Mouse (Mus musculus): ENCODE data around the gene Pknox2. TPM values are rescaled to one million over a fixed set of nuclear protein-coding genes. Genes with fewer than 3 reads are reported as not detected.
A peak's percentile ranks its signal among the peaks of the same experiment; 100 is the strongest.

The Pknox2 gene
- 7.2 and 8.0 TPM in 2 replicates for polyA plus RNA-seq (2015; fragmentation: Nextera tagmentation; extraction: Ambion mirVana)

DNA sequence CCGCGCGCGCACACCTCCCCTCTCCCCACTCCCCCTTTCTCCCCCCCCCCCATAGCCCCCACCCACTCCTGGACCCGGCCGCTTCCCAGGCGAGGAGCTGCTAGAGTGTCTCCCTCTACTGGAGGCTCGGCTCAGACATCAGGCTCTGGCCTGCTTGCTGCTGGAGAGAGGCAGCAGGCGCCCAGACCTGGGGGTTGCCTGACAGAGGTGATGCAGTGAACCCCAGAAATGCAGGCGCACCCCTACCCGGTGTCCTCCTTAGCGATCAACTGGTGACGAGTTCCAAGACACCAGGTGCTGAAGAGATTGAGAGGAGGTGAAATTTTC is at the start of gene Pknox2:
Pknox2 (minus strand) TSS at position 49 of the 327 bp plus-strand sequence.
- Histone ChIP-seq H3K27ac (ENCODE audit: low read length) (peak within 1 kb of the TSS; percentile 97), H3K9me3 (ENCODE audit: control insufficient read depth, low read length) (no peaks in the 10 kb centered on the region), H3K9ac (ENCODE audit: low read depth, low read length) (peak within 1 kb of the TSS; percentile 87), H3K4me3 (ENCODE audit: low read length) (peak within 1 kb of the TSS; percentile 77), H3K4me2 (ENCODE audit: low read depth, low read length) (peak within 1 kb of the TSS; percentile 95), H3K4me1 (ENCODE audit: control insufficient read depth, insufficient read depth, low read length) (peaks cover 21% of the 10 kb centered on the region; the same call in 1 of the 2 replicates), H3K27me3 (replicated peaks; ENCODE audit: control insufficient read depth, insufficient read depth, low read length) (peaks cover 11% of the 10 kb centered on the region; the same call in 1 of the 2 replicates), H3K36me3 (ENCODE audit: control insufficient read depth, insufficient read depth, low read length) (no peaks in the 10 kb centered on the region)
- WGBS: 3% methylated on average over 7 of the region's 13 CpGs
- peak; percentile 82 for ATAC-seq

- H3K36me3 ChIP-seq (ENCODE audit: control insufficient read depth, insufficient read depth, low read length): no peaks in the 10 kb centered on the region
- no peak overlapping the region for H3K9ac ChIP-seq (ENCODE audit: low read depth, low read length)
- ATAC-seq: no peak
- H3K4me1 ChIP-seq (ENCODE audit: control insufficient read depth, insufficient read depth, low read length): no peaks in the 10 kb centered on the region
- no peak overlapping the region for H3K4me2 ChIP-seq (ENCODE audit: low read depth, low read length)
- H3K4me3 ChIP-seq (ENCODE audit: low read length): no peak overlapping the region
- no peaks in the 10 kb centered on the region for H3K9me3 ChIP-seq (ENCODE audit: control insufficient read depth, low read length)
- no peak overlapping the region for H3K27ac ChIP-seq (ENCODE audit: low read length)
- H3K27me3 ChIP-seq (replicated peaks; ENCODE audit: control insufficient read depth, insufficient read depth, low read length): no peaks in the 10 kb centered on the region
- WGBS: 88% methylated on average over 3 of the region's 3 CpGs
Observed at GRCm38 (mm10) chr9:37188024-37188423, 40.8 kb upstream of the Pknox2 start.

- no peaks in the 10 kb centered on the region for H3K27me3 ChIP-seq (replicated peaks; ENCODE audit: control insufficient read depth, insufficient read depth, low read length)
- H3K4me1 ChIP-seq (ENCODE audit: control insufficient read depth, insufficient read depth, low read length): no peaks in the 10 kb centered on the region
- no peaks in the 10 kb centered on the region for H3K36me3 ChIP-seq (ENCODE audit: control insufficient read depth, insufficient read depth, low read length)
- H3K4me3 ChIP-seq (ENCODE audit: low read length): no peak overlapping the region
- H3K4me2 ChIP-seq (ENCODE audit: low read depth, low read length): no peak overlapping the region
- WGBS: 85% methylated on average over 5 of the region's 5 CpGs
- no peak for ATAC-seq
- no peak overlapping the region for H3K27ac ChIP-seq (ENCODE audit: low read length)
- no peaks in the 10 kb centered on the region for H3K9me3 ChIP-seq (ENCODE audit: control insufficient read depth, low read length)
- H3K9ac ChIP-seq (ENCODE audit: low read depth, low read length): no peak overlapping the region
Observed at GRCm38 (mm10) chr9:37187407-37187806, 40.2 kb upstream of the Pknox2 start.

- H3K4me2 ChIP-seq (ENCODE audit: low read depth, low read length): no peak overlapping the region
- ATAC-seq: no peak
- no peaks in the 10 kb centered on the region for H3K4me1 ChIP-seq (ENCODE audit: control insufficient read depth, insufficient read depth, low read length)
- WGBS: 78% methylated on average over 2 of the region's 2 CpGs
- no peak overlapping the region for H3K4me3 ChIP-seq (ENCODE audit: low read length)
- no peaks in the 10 kb centered on the region for H3K36me3 ChIP-seq (ENCODE audit: control insufficient read depth, insufficient read depth, low read length)
- H3K9me3 ChIP-seq (ENCODE audit: control insufficient read depth, low read length): no peaks in the 10 kb centered on the region
- H3K9ac ChIP-seq (ENCODE audit: low read depth, low read length): no peak overlapping the region
- no peak overlapping the region for H3K27ac ChIP-seq (ENCODE audit: low read length)
- no peaks in the 10 kb centered on the region for H3K27me3 ChIP-seq (replicated peaks; ENCODE audit: control insufficient read depth, insufficient read depth, low read length)
Observed at GRCm38 (mm10) chr9:37183176-37183575, 36.0 kb upstream of the Pknox2 start.

GRCm38 (mm10) chr9:37181596-37181995 is 34.4 kb upstream of the Pknox2 start:
- Histone ChIP-seq H3K27me3 (replicated peaks; ENCODE audit: control insufficient read depth, insufficient read depth, low read length) (no peaks in the 10 kb centered on the region), H3K4me2 (ENCODE audit: low read depth, low read length) (no peak overlapping the region), H3K9me3 (ENCODE audit: control insufficient read depth, low read length) (no peaks in the 10 kb centered on the region), H3K36me3 (ENCODE audit: control insufficient read depth, insufficient read depth, low read length) (no peaks in the 10 kb centered on the region), H3K4me1 (ENCODE audit: control insufficient read depth, insufficient read depth, low read length) (no peaks in the 10 kb centered on the region), H3K9ac (ENCODE audit: low read depth, low read length) (no peak overlapping the region), H3K4me3 (ENCODE audit: low read length) (no peak overlapping the region), H3K27ac (ENCODE audit: low read length) (no peak overlapping the region)
- no peak for ATAC-seq
- WGBS: 76% methylated on average over 5 of the region's 5 CpGs

- WGBS: 89% methylated on average over 4 of the region's 4 CpGs
- ATAC-seq: no peak
Observed at GRCm38 (mm10) chr9:37179596-37179995, 32.4 kb upstream of the Pknox2 start.

DNA sequence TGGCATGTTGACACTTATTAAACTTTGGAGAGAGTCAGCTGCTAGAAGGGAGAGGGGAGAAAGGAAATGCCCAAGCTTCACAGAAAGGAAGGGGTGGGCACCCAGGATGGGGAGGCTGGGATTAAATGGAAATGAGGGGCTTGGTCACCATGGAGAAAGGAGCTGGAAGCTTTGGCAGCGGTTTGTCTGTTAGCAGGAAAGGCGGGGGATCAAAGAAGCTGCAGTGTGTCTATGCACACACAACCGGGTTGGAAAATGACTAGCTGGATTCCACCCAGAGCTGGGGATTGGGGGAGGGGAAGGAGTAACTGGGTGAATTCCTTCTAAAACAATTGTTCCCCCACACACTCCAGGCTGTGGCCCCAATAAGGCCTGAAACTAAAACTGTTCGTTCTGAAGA is 31.7 kb upstream of the Pknox2 start:
- no peak for ATAC-seq
- H3K27ac ChIP-seq (ENCODE audit: low read length): no peak overlapping the region
- H3K4me3 ChIP-seq (ENCODE audit: low read length): no peak overlapping the region
- no peaks in the 10 kb centered on the region for H3K27me3 ChIP-seq (replicated peaks; ENCODE audit: control insufficient read depth, insufficient read depth, low read length)
- H3K36me3 ChIP-seq (ENCODE audit: control insufficient read depth, insufficient read depth, low read length): no peaks in the 10 kb centered on the region
- no peaks in the 10 kb centered on the region for H3K9me3 ChIP-seq (ENCODE audit: control insufficient read depth, low read length)
- H3K4me2 ChIP-seq (ENCODE audit: low read depth, low read length): no peak overlapping the region
- H3K4me1 ChIP-seq (ENCODE audit: control insufficient read depth, insufficient read depth, low read length): no peaks in the 10 kb centered on the region
- 31% methylated on average over 4 of the region's 4 CpGs for WGBS
- H3K9ac ChIP-seq (ENCODE audit: low read depth, low read length): no peak overlapping the region

More at GRCm38 (mm10) chr9:37179596-37179995, 32.4 kb upstream of the Pknox2 start:
- H3K36me3 ChIP-seq (ENCODE audit: control insufficient read depth, insufficient read depth, low read length): no peaks in the 10 kb centered on the region
- no peak overlapping the region for H3K4me2 ChIP-seq (ENCODE audit: low read depth, low read length)
- no peaks in the 10 kb centered on the region for H3K9me3 ChIP-seq (ENCODE audit: control insufficient read depth, low read length)
- no peaks in the 10 kb centered on the region for H3K27me3 ChIP-seq (replicated peaks; ENCODE audit: control insufficient read depth, insufficient read depth, low read length)
- no peak overlapping the region for H3K9ac ChIP-seq (ENCODE audit: low read depth, low read length)
- no peak overlapping the region for H3K4me3 ChIP-seq (ENCODE audit: low read length)
- H3K27ac ChIP-seq (ENCODE audit: low read length): no peak overlapping the region
- no peaks in the 10 kb centered on the region for H3K4me1 ChIP-seq (ENCODE audit: control insufficient read depth, insufficient read depth, low read length)

DNA sequence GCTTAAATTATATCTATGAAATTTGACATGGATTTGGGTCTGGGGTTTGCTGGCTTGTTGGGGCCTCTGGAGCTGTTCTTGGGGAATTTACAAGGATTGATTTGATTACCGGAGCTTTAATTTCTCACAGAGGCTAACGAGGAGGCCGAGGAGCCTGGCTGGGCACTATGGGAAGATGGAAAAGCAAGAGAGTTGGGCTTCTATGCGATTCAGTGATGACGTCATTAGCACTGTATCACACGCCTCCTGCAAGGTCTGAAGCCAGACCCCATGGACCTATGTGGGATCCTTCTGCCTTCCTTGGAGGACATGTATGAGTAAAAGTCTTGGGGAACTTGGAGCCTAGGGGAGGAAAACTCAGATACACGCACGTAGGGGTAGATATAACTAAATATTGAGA is 30.3 kb upstream of the Pknox2 start:
- H3K27me3 ChIP-seq (replicated peaks; ENCODE audit: control insufficient read depth, insufficient read depth, low read length): no peaks in the 10 kb centered on the region
- 59% methylated on average over 8 of the region's 8 CpGs for WGBS
- H3K4me3 ChIP-seq (ENCODE audit: low read length): no peak overlapping the region
- H3K4me2 ChIP-seq (ENCODE audit: low read depth, low read length): no peak overlapping the region
- H3K27ac ChIP-seq (ENCODE audit: low read length): no peak overlapping the region
- H3K36me3 ChIP-seq (ENCODE audit: control insufficient read depth, insufficient read depth, low read length): no peaks in the 10 kb centered on the region
- H3K9ac ChIP-seq (ENCODE audit: low read depth, low read length): no peak overlapping the region
- no peak for ATAC-seq
- H3K9me3 ChIP-seq (ENCODE audit: control insufficient read depth, low read length): no peaks in the 10 kb centered on the region
- no peaks in the 10 kb centered on the region for H3K4me1 ChIP-seq (ENCODE audit: control insufficient read depth, insufficient read depth, low read length)

DNA sequence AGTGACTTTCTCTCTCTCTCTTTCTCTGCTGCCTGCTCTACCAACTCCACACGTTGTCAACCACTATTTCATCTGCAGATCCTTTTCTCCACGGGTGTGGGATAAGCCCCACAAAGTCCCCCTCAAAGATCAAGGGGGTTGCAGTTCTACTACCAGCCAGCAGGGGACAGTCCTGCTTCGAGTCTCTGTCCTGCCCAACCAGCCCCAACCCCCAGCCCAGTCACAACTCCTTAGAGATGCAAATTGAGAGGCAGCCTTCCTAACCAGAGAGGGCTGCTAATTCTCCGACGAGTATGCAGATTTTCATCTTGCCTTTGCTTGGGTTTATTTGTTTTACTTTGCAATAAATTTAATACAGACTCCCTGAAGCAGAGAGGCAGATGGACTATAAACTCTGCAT is 29.9 kb upstream of the Pknox2 start:
- no peak for ATAC-seq
- 8% methylated on average over 5 of the region's 5 CpGs for WGBS

DNA sequence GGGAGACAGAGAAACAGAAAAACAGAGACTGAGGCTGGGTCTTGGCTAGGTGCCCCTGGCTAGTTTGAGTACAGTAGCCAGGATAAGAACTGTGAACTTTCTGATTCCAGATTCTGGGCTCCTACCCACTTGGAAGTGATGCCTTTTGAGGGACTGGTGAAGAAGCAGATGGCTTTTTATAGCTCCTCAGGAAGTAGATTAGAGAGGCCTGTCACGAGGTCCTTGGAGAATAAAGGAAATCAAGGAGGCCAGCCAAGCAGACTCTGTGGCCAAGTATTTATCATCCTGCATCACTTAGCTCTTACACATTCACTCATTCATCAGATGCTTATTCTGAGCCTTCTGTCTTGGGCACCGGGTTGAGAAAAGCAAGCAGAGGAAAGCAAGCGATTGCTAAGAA is 28.8 kb upstream of the Pknox2 start:
- H3K4me2 ChIP-seq (ENCODE audit: low read depth, low read length): no peak overlapping the region
- H3K4me3 ChIP-seq (ENCODE audit: low read length): no peak overlapping the region
- no peaks in the 10 kb centered on the region for H3K36me3 ChIP-seq (ENCODE audit: control insufficient read depth, insufficient read depth, low read length)
- H3K27ac ChIP-seq (ENCODE audit: low read length): no peak overlapping the region
- ATAC-seq: no peak
- no peak overlapping the region for H3K9ac ChIP-seq (ENCODE audit: low read depth, low read length)
- H3K27me3 ChIP-seq (replicated peaks; ENCODE audit: control insufficient read depth, insufficient read depth, low read length): no peaks in the 10 kb centered on the region
- 54% methylated on average over 3 of the region's 3 CpGs for WGBS
- H3K4me1 ChIP-seq (ENCODE audit: control insufficient read depth, insufficient read depth, low read length): no peaks in the 10 kb centered on the region
- H3K9me3 ChIP-seq (ENCODE audit: control insufficient read depth, low read length): no peaks in the 10 kb centered on the region

More for the DNA sequence above, 29.9 kb upstream of the Pknox2 start:
- Histone ChIP-seq H3K27me3 (replicated peaks; ENCODE audit: control insufficient read depth, insufficient read depth, low read length) (no peaks in the 10 kb centered on the region), H3K36me3 (ENCODE audit: control insufficient read depth, insufficient read depth, low read length) (no peaks in the 10 kb centered on the region), H3K4me2 (ENCODE audit: low read depth, low read length) (no peak overlapping the region), H3K4me3 (ENCODE audit: low read length) (no peak overlapping the region), H3K4me1 (ENCODE audit: control insufficient read depth, insufficient read depth, low read length) (no peaks in the 10 kb centered on the region), H3K9ac (ENCODE audit: low read depth, low read length) (no peak overlapping the region), H3K9me3 (ENCODE audit: control insufficient read depth, low read length) (no peaks in the 10 kb centered on the region), H3K27ac (ENCODE audit: low read length) (no peak overlapping the region)
